Mouse (Mus musculus): Measurements from ENCODE around the gene Akap17b.

GRCm38 (mm10) chrX:36598861-36599344 lies 46.3 kb downstream of the Akap17b start:
- TF ChIP-seq CTCF (conservative IDR thresholded peaks at IDR 0.05 in 1 of 2, IDR thresholded peaks at IDR 0.05 in 1 of 2; ENCODE audit: low read depth in 2 of 2, low read length in 2 of 2), result no peak
- TF ChIP-seq ELF1 (IDR thresholded peaks at IDR 0.05; ENCODE audit: low read depth, low read length), result no peak
- TF ChIP-seq MAFK (IDR thresholded peaks at IDR 0.05; ENCODE audit: insufficient replicate concordance, low read length), result no peak
- TF ChIP-seq E2F4 (IDR thresholded peaks at IDR 0.05; ENCODE audit: insufficient replicate concordance, low read depth, low read length), result no peak
- TF ChIP-seq ETS1 (conservative IDR thresholded peaks at IDR 0.05; ENCODE audit: low read depth, low read length), result no peak
